Mouse (Mus musculus) forebrain, postnatal 0 days (tissue): ENCODE results near the gene Cenpt. TPM values are rescaled to one million over a fixed set of nuclear protein-coding genes. Genes with fewer than 3 reads are reported as not detected.

Experiments used
- ATAC-seq: fragments of 200-750 bp; cut with Nextera tagmentation; 2 replicates; pipeline ENCODE4 v1.8.0; 2017; ENCODE audit warnings: mild to moderate bottlenecking, moderate library complexity
- DNase-seq: peaks from one replicate; pipeline ENCODE4 v3.0.0-alpha.2; 2015
- H3K27ac ChIP-seq: fragments of 300-500 bp; sonication (generic); 2 replicates; pipeline ENCODE4 v1.5.1; 2014; ENCODE audit warnings: low read depth, mild to moderate bottlenecking, antibody characterized with exemption, low read length, moderate library complexity, mixed read lengths
- H3K27me3 ChIP-seq: fragments of 300-500 bp; sonication (generic); 2 replicates; pipeline ENCODE4 v1.6.1; 2014; ENCODE audit warnings: mild to moderate bottlenecking, low read length, mixed read lengths; ENCODE audit not compliant: insufficient read depth
- H3K36me3 ChIP-seq: fragments of 300-500 bp; sonication (generic); 2 replicates; pipeline ENCODE4 v1.6.1; 2014; ENCODE audit warnings: mild to moderate bottlenecking, moderate library complexity; ENCODE audit not compliant: insufficient read depth
- H3K4me1 ChIP-seq: fragments of 300-500 bp; sonication (generic); 2 replicates; pipeline ENCODE4 v1.6.1; 2014; ENCODE audit warnings: antibody characterized with exemption; ENCODE audit not compliant: insufficient read depth
- H3K4me2 ChIP-seq: fragments of 300-500 bp; sonication (generic); 2 replicates; pipeline ENCODE4 v1.6.1; 2014; ENCODE audit warnings: low read depth, mild to moderate bottlenecking, moderate library complexity
- H3K4me3 ChIP-seq: fragments of 300-500 bp; sonication (generic); 2 replicates; pipeline ENCODE4 v1.5.1; 2014; ENCODE audit warnings: low read depth, low read length, mixed read lengths
- H3K9ac ChIP-seq: fragments of 300-500 bp; sonication (generic); 2 replicates; pipeline ENCODE4 v1.6.1; 2014; ENCODE audit warnings: mild to moderate bottlenecking
- H3K9me3 ChIP-seq: fragments of 300-500 bp; sonication (generic); 2 replicates; pipeline ENCODE4 v1.6.1; 2016; ENCODE audit warnings: low read length
- CTCF ChIP-seq: sonication (generic); IDR thresholded peaks from 2 replicates; pipeline ENCODE4 v1.5.1; 2016; ENCODE audit warnings: antibody characterized with exemption, control low read depth, low read depth
- WGBS: fragments of 180-500 bp; shearing (Covaris S2); extraction: QIAGEN DNeasy Blood & Tissue Kit; methylation state at CpG from one replicate; pipeline ENCODE4 v1.1.7; 2014; 5-methylcytosine and 5-hydroxymethylcytosine counted together
- polyA plus RNA-seq: library from polyadenylated mRNA; unstranded; fragments of >200 nt; fragmentation: Nextera tagmentation; extraction: Ambion mirVana; gene quantifications from 2 replicates; pipeline ENCODE4 v1.2.1, GENCODE M21; 2015
- total RNA-seq: library from RNA; depleted of rRNA; stranded (reverse); fragments of >200 nt; gene quantifications from 2 replicates; pipeline ENCODE4 v1.2.3, GENCODE M21; 2014

Cenpt gene
- total and polyA plus RNA-seq, 2 experiments from 2014 or later = 42.4 to 42.8 TPM

GRCm38 (mm10) chr8:105860143-105860981 lies 7.3 kb upstream of the Cenpt start, which contains the start of gene Nutf2:
Nutf2 (plus strand) TSS chr8:105860580.
- ATAC-seq (peak; percentile 98), DNase-seq (peak; percentile 96)
- H3K4me2 ChIP-seq = peak within 1 kb of the TSS; percentile 68
- no peak for TF ChIP-seq CTCF
- H3K27ac ChIP-seq = peak within 1 kb of the TSS; percentile 92
- WGBS = 2% methylated on average over 42 of the region's 59 CpGs
- H3K27me3 ChIP-seq = no peaks in the 10 kb centered on the region
- no peaks in the 10 kb centered on the region for H3K36me3 ChIP-seq
- H3K4me3 ChIP-seq = peak within 1 kb of the TSS; percentile 94
- no peaks in the 10 kb centered on the region for H3K9me3 ChIP-seq
- H3K9ac ChIP-seq = peak within 1 kb of the TSS; percentile 96
- peaks cover 28% of the 10 kb centered on the region for H3K4me1 ChIP-seq

- Histone ChIP-seq H3K9ac (no peak overlapping the region), H3K4me2 (no peak overlapping the region), H3K27ac (no peak overlapping the region), H3K9me3 (no peaks in the 10 kb centered on the region), H3K27me3 (no peaks in the 10 kb centered on the region), H3K36me3 (no peaks in the 10 kb centered on the region), H3K4me1 (peaks cover 28% of the 10 kb centered on the region), H3K4me3 (no peak overlapping the region)
- no peak for DNase-seq
- no peak for ATAC-seq
- 75% methylated on average over 5 of the region's 5 CpGs for WGBS
- no peak for TF ChIP-seq CTCF
These were observed 6.2 kb upstream of the Cenpt start for GRCm38 (mm10) chr8:105859314-105859713.

GRCm38 (mm10) chr8:105858495-105858894 lies 5.4 kb upstream of the Cenpt start:
- Histone ChIP-seq H3K9ac (no peak overlapping the region), H3K4me2 (no peak overlapping the region), H3K36me3 (no peaks in the 10 kb centered on the region), H3K9me3 (no peaks in the 10 kb centered on the region), H3K27me3 (no peaks in the 10 kb centered on the region), H3K4me1 (peaks cover 28% of the 10 kb centered on the region), H3K27ac (no peak overlapping the region), H3K4me3 (no peak overlapping the region)
- DNase-seq = no peak
- no peak for TF ChIP-seq CTCF
- 81% methylated on average over 5 of the region's 5 CpGs for WGBS
- no peak for ATAC-seq

- peak overlapping the region; percentile 85 for H3K27ac ChIP-seq
- no peak for TF ChIP-seq CTCF
- peaks cover 17% of the 10 kb centered on the region; the same call in 1 of the 2 replicates for H3K4me1 ChIP-seq
- ATAC-seq (no peak), DNase-seq (no peak)
- H3K27me3 ChIP-seq = no peaks in the 10 kb centered on the region
- peak overlapping the region; percentile 61 for H3K9ac ChIP-seq
- peak overlapping the region; percentile 92 for H3K4me2 ChIP-seq
- peak overlapping the region; percentile 83 for H3K4me3 ChIP-seq
- no peaks in the 10 kb centered on the region for H3K9me3 ChIP-seq
- no peaks in the 10 kb centered on the region for H3K36me3 ChIP-seq
- WGBS = 28% methylated on average over 15 of the region's 15 CpGs
These were observed 3.2 kb upstream of the Cenpt start for GRCm38 (mm10) chr8:105856168-105856835.

GRCm38 (mm10) chr8:105855248-105856167 lies 2.4 kb upstream of the Cenpt start:
- TF ChIP-seq CTCF = peak; percentile 14; the same call in 1 of the 2 replicates
- Histone ChIP-seq H3K4me3 (peak overlapping the region; percentile 83), H3K9ac (peak overlapping the region; percentile 61), H3K27me3 (no peaks in the 10 kb centered on the region), H3K4me1 (peaks cover 20% of the 10 kb centered on the region; the same call in 1 of the 2 replicates), H3K36me3 (no peaks in the 10 kb centered on the region), H3K27ac (peak overlapping the region; percentile 85), H3K4me2 (peak overlapping the region; percentile 92), H3K9me3 (no peaks in the 10 kb centered on the region)
- 3% methylated on average over 71 of the region's 71 CpGs for WGBS
- DNase-seq = no peak
- peak; percentile 28 for ATAC-seq

GRCm38 (mm10) chr8:105854715-105855216 lies 1.7 kb upstream of the Cenpt start, which contains the start of gene Thap11:
Thap11 (plus strand) TSS chr8:105855132.
- Histone ChIP-seq H3K9ac (peak within 1 kb of the TSS; percentile 61), H3K4me3 (peak within 1 kb of the TSS; percentile 83), H3K27ac (peak within 1 kb of the TSS; percentile 85), H3K9me3 (no peaks in the 10 kb centered on the region), H3K36me3 (no peaks in the 10 kb centered on the region), H3K27me3 (no peaks in the 10 kb centered on the region), H3K4me1 (peaks cover 21% of the 10 kb centered on the region; the same call in 1 of the 2 replicates), H3K4me2 (peak within 1 kb of the TSS; percentile 92)
- ATAC-seq (peak; percentile 93), DNase-seq (peak; percentile 95)
- TF ChIP-seq CTCF = peak; percentile 87
- under 1% methylated on average over 43 of the region's 43 CpGs for WGBS
